Mouse (Mus musculus): ENCODE results near the gene Phf2.

The Phf2 gene

DNA sequence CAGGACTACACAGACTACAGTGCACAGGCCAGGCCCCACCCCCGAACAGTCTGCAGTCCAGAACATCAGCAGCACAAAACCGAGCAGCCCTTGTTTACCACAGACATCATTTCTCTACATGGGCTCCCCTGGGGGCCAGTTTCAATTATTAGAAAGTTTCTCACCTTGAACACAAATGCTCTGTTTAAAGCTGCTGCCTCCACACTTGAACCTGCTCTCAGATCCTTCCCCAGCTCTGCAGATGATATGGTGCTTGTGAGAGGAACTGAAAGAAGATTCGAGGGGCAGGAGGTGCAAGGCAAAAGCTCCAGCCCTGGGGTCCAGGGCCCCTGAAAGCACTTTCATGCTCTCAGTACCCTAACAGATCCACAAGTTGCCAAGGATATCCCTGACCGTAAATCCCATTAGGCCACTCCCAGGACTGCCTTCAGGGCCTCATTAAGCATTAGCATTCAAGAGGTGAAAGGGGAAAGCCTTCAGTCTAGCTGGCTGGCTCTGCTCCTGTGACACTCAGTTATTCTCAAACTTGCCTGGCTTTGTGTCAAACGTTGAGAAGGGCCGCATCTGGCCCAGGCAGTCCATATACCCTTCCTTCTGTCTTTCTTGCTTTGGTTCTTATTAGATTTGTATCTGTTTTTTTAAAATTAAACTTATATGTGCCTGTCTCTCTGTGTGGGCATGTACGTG lies 13.5 kb downstream of the Phf2 start:
- WGBS: 47% methylated on average over 7 of the region's 7 CpGs

DNA sequence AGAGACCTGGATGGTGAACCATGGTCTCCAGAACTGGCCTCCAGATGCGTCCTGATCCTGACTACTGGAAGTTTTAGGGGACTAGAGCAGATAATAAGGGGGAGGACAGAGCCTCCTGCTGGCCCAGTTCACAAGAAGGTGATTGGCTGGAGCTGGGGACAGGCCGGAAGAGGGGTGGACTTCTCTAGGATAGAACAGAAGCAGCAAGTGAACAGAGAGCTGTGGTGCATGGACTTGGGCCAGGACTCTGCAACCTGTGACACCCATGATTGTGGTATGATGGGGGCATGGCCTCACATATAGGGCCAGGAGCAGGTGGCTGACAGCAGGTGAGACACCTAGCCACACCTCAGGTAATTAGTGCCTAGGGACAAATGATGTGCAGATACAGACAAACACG lies 17.0 kb downstream of the Phf2 start:
- WGBS: 75% methylated on average over 3 of the region's 3 CpGs

DNA sequence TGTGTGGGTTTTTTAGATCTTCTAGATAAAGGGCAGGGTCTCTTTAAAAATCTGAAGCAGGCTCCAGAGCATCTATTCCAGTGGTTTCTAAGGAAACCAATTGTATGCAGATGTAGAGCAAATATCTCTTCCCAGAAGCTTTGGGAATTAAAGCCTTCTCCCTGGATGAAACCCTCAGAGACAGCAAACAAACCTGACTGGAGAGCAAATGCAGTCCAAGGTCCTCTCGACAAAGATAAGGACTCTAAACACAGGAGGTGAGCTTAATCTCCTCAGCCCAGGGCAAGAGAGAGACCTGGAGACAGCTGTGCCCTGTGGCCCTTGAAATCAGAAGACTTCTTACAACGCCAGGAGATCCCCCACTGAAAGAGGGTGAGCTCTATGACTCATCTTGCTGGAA lies 17.4 kb downstream of the Phf2 start:
- 39% methylated on average over 2 of the region's 2 CpGs for WGBS

DNA sequence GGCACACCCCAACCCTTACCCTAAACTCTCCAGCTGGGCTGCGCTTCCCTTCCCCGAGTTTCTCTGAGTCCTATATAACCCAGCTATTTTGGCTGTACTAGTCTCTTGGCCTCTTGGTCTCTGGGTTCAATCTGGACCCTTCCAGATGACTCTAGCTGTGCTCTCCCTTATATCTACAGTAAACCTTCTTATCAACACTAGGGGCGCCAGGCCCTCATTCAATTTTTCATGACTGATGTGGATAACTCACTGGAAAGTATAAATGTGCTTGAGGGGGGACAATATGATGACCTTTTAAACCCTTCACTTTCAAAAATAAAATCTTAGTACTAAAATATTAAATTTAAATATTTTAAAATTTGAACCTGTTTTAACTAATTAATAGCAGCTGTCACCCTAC lies 18.1 kb downstream of the Phf2 start:
- 75% methylated on average over 3 of the region's 3 CpGs for WGBS

DNA sequence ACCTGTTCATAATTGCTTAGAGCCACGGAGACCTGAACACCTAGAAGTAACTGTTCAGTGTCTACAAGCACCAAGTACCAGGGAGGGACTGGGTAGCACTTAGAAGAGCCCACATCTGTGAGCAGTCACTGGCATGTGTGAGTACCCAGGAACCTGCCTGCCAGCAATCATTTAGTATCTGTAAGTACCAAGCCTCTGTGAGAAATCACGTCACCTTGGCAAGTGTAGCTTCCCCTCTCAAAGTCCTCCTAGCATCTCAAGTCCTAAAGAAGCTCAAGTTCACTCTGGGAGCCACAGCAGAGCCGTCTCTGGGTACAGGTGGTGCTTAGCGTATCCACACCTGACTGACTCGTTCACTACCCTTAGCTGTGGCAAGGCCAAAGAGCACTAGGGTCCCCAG lies 19.2 kb downstream of the Phf2 start:
- 92% methylated on average over 5 of the region's 5 CpGs for WGBS

DNA sequence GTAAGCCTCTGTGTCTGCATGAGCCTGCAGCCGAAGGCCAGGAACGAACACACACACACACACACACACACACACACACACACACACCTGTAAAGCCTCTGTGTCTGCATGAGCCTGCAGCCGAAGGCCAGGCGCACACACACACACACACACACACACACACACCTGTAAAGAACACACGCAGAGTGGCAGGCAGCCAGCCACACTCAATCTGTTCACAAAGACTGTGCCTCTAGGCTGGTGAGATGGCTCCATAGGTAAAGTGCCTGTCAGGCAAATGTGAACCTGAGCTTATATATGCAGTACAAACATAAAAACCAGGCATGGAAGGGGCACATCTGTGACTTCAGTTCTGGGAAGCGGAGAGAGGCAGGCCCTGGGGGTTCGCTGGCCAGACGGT lies 20.1 kb downstream of the Phf2 start:
- 81% methylated on average over 8 of the region's 8 CpGs for WGBS

DNA sequence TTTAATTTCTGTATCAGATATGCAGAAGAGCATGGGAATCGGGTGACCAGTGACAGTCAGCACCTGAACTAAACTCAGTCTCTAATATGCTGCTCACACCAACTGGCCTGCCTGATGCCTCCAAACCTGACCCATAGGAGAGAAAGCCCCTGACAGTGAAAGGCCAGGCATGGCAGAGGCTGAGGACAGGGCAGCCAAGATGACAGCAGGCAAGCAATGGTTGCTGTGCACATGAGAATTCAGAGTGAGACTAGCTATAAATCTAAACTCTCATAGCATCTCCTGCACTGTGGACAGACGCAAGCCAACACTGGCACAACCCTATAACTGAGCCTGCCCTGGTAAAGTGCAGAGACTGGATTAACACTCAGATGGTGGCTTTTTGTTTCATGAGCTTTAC lies 20.6 kb downstream of the Phf2 start:
- WGBS: 87% methylated on average over 2 of the region's 2 CpGs

DNA sequence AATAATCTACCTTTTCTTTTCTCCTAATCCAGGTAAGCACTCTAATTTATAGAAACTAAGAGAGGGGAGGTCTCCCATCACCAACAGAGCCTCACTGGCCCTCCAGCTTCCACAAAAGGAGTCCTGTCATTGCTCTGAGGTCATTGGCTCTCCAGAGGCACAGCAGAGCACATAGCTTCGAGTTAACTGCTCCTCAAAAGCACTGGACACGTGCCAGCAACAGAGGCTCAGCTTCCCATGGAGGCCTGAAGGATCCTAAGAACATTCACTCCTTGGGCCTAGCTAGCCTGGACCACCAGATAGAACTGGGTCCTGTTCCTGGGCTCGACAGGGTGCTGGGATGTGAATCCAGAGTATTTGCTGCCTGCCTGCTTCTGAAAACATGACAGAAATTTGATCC lies 21.8 kb downstream of the Phf2 start:
- WGBS: 40% methylated on average over 3 of the region's 3 CpGs

DNA sequence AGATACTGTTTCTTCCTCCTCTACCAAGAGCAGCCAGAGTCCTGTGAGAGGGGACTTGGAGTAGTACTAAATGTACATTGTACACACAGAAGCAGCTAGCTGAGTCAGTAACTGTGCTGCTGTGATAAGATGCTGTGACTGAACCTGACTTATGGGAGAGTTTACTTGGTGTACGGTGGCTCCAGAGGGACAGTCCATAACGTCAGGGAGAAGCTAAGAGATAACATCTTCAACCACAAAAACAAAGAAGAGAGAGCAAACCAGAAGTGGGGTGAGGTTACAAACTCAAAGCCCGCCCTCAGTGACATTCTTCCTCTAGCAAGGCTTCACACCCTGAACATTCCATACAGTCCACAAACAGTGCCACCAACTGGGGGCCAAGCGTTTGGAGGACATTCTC lies 25.6 kb downstream of the Phf2 start:
- WGBS: 76% methylated on average over 4 of the region's 4 CpGs

DNA sequence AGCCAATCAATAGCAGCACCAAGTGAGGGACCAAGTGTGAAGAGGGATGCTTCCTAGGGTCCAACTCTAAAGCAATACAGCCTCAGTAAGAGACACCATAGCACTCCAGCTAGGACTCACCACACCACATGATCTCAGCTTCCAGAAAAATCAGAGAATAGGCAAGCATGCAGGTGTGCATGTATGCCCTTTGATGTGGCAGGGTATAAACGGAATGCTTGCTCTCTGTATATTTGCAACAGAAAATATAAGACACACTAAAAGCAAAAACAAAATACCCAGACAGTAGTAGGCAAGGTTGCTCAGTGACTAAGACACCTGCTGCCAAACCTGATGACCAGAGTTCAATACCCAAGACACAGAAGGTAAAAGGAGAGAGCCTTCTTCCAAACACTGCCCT lies 27.4 kb downstream of the Phf2 start:
- 95% methylated on average over 1 of the region's 1 CpGs for WGBS

DNA sequence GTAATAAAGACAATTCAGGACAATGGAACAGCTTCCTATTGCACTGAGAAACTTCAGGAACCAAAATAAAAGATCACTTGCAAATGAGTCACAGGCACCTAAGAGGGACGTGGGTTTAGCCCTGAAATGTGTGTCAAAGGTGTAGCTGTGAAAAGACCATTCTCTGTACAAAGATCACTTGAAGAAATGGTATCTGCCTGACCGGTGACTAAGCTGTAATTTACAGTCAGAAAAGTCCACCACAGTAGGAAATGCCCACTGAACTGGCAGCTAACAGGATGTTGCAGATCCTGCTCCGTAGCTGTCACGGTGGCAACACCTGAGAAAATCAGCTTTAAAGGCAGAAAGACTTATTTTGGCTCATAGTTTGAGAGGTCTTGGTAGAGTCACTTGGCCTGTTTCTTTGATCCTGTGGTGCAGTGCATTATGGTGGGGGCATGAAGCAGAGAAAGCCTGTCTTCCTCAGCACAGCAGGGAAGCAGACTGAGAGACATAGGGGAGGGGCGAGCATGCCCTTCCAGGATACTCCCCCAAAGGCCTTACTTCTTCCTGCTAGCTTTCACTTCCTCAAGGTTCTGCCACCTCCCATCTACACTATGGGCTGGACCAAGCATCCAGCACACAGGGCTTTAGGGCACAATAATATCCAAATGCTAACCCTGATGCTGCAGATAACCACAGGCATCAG lies 28.9 kb downstream of the Phf2 start:
- WGBS: 59% methylated on average over 5 of the region's 5 CpGs

DNA sequence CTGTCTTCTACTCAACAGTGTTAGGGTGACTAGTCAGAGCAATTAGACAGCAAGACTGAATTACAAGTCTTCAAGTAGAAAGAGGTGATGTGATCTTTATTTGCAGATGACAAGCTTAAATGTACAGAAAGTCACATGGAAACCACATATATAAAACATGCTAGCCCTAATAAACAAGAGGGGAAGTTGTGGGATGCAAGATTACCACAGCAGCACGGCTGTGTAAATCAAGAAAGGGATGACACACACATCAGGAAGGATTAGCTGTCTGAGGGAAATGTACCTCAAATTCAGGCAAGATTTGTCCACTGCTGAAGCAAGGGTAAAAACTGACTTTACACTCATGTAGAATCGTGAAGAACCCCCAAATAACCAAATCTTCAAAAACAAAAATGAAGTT lies 32.6 kb downstream of the Phf2 start:
- WGBS: 86% methylated on average over 2 of the region's 2 CpGs

DNA sequence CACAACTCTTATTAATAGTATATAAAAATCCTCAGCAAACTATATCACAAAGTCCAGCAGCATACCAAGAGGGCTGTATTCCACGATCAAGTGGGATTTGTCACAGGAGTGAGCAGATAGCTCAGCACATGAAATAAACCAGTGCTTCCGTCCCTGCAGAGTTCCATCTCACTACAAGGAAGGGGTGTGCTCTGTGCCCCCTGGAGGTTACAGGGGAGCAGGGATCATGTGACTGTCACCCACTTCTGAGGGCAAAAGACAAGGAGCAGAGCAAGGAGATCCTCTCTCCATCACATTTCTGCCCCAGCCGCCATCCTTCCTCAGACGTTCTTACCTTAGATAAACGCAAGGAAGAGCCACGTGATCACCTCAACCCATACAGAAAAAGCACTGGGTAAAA lies 33.4 kb downstream of the Phf2 start:
- 78% methylated on average over 6 of the region's 6 CpGs for WGBS

DNA sequence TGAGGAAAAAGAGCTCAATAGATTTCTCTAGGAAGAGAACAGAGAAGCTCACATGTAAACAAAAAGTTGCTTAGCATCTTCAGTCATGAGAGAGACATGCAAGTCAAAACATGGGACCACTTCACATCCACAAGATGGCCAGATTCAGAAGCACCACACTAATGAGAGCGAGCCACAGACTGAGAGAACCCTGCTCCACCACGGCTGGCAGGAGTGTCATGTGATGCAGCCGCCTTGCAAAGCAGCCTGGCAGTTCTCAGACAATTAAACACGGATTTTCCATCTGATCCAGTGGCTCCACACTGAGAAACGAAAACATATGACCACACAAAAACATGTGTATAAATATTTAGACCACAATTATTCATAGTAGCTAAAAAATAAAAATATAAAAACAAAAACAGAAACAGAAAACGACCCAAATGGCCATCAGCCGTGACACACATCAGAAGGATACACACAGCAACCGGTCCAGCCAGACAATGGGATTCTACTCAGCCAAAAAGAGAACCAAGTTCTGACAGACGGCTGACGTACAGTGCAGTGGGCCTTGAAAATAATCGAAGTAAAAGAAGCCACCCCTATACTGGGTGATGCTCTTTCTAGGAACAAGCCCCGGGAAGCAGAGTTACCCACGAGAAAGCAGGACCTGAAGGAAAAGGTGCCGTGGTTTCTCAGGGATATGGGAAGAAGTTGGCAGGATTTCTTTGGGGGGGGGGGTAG lies 40.2 kb downstream of the Phf2 start:
- 57% methylated on average over 14 of the region's 14 CpGs for WGBS

DNA sequence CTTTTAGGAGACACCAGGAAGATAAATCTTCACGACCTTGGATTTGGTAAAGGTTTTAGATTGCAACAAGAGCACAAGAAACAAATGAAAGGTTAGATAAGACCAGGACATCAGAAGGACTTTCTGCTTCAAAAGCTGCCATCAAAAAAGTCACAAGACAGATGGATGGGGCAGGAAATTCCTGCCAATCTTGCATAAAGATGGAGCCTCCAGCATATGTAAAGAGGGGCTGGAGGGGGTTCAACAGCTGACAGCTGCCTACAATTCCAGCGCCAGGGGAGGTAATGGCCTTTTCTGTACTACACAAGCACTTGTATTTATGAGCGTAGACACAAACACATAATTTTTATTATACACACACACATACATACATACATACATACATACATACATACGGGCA lies 41.1 kb downstream of the Phf2 start:
- 80% methylated on average over 4 of the region's 4 CpGs for WGBS

DNA sequence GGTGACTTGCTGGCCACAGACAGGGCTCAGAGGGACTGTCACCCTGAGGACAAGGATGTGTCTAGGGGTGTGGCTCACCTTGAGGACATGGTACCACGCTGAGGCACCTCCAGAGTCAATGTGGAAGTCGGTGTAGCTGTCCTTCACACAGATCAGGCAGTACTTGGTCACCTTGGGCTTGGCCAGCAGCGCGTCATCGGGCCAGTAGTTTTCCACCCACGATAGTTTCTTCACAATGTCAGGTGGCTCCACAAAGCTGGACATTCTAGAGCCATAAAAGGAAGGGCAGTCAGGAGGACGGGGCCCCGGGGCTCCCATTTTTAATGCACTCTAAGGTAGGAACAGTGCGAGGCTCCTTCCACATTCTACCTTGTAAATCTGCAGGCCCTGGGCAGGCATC lies 48.0 kb downstream of the Phf2 start:
- WGBS: 93% methylated on average over 9 of the region's 9 CpGs

DNA sequence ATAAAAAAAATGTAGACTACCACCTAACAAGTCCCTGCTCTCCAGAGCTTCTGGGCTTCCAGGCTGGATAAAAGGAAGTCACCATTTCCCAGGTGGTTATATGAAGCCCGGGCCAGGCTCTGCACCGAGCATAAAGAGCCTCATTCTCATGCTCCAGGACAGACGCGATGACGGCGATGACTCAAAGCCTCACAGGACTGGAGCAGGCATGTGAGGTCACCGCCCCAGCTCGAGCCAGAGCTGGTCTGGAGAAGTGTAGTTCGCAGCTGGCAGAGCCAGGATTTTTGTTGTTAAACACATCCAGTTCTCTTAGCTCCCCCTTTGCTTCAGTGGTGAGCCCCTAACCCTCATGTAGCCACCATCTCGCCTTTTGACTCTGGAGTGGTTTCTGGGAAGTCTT lies 48.6 kb downstream of the Phf2 start:
- 80% methylated on average over 10 of the region's 10 CpGs for WGBS

DNA sequence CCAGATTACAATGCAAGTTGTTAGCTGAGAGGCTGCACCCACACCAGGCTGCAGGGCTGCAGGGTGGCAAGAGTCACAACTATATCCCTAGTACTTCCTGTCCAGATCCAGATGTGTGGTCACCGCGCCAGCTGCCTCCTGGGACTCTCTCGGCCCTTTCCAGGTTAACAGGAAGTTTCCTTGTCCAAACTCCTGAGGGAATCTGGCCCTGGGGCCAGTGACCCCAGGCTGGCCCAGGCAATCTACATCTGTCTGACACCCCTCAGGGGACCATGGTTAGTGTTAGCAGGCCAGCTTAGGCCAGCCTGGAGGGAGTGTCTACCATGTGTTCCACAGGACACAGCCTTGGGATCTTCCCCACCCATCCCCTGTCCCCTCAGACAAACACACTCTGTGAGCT lies 51.8 kb downstream of the Phf2 start:
- WGBS: 82% methylated on average over 3 of the region's 3 CpGs

DNA sequence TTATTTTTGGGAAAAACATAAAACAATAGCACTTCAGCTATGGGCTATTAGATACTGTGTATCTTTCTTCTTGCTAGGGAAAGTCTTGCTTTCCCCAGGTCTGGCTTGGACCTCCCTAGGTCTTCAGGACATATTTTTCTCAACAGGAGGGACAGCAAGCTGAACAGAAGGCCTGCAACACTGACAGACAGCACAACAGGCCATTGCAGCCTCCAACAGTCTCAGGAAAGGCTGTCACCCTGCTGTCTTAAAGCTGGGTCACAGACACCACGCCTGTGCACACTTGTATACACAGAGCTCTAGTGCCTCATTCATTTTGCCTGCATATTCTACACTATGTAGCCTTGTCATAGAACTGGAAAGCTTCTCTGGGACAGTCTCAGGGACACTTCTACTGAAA lies 56.5 kb downstream of the Phf2 start:
- WGBS: 85% methylated on average over 1 of the region's 1 CpGs

DNA sequence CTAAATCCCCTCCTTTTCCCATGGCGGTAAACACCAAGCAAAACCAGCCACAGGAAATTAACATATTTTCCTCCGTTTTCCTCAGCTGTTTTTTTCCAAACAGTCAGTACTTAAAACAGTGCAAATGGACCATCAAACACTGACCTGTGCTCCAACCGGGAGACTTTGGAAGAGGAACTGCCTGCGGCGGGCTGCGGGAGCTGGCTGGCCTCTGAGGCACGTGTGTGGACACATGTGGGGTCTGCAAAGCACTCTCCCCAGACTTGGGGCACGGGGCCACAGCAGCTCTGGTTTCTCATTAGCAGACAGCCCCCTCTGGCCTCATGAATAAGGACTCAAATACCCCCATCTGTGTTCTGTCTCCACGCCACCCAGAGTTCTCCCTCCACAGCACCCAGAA lies 59.9 kb downstream of the Phf2 start:
- 82% methylated on average over 9 of the region's 9 CpGs for WGBS

DNA sequence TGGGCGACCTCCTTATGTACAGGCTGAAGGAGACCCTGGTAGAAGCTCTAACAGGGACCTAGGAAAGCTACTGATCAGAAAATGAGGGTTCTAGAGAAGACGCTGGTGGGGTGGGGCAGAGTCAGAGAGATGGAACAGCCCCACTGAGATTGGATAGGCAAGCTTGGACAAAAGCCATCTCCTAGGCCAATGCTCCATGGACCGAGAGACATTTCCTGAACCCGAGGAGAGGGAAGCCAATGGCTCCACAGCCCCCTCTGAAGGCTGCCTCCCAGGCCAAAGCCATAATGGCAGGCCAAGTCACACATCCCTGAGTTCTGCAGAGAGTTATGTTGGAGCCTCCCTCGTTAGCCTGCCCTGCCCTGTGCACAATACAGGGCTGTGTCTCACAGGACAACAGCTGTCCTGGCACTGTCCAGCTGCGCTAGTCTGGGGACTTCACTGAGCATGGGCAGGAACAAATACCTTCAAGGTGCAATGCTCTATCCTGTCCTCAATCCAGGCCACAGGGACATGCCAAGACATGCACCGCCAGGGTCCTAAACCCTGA lies 60.6 kb downstream of the Phf2 start:
- 79% methylated on average over 7 of the region's 7 CpGs for WGBS

DNA sequence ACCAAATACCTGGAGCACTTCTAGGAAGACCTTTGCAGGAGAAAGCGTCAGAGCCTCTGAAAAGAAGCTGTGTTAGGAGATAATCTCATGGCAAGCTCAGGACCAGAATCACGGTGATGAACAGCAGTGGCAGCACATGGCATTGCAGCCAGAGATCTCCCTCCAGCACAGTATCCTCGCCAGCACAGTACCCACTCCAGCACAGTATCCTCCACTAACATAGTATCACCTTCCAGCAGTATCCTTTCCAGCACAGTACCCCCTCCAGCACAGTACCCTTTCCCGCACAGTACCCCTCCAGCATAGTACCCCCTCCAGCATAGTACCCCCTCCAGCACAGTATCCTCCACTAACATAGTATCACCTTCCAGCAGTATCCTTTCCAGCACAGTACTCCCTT lies 61.3 kb downstream of the Phf2 start:
- WGBS: 77% methylated on average over 4 of the region's 4 CpGs

DNA sequence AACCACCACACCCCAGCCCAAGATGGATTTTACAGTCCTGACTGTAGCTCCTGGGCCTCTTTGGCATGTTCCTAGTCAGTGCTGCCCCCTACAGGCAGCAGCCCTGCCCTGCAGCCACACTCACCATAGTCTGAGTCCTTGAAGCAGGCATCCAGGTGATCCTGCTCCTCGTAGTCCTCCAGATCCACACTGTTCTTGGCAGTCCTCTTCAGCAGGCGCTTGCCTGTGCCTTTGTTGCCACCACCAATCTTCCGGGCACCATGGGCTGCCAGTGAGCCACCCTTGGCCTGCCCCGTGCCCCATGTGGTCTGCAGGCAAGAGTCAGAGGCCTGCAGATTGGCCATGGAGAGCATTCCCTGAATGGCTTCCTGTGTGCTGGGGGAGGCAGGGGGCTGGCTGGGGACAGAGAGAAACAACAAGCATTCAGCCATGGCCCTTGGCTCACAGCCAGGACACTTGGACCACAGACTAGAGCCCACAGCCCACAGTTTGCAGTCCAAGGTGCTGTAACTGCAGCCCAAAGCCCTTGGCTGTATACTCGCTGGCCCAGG lies 63.4 kb downstream of the Phf2 start:
- WGBS: 77% methylated on average over 5 of the region's 5 CpGs
